Comparison of ENCODE assay signal across 12 mouse cellular contexts in genomic region chr8:113873446-113874120, GRCm38 (mm10). TPM values are rescaled to one million over a fixed set of nuclear protein-coding genes. Genes with fewer than 3 reads are reported as not detected.
DNase-seq lines count a peak whose midpoint lies in the region; ATAC-seq and TF ChIP-seq lines count a peak whose summit lies in the region.
"Had no signal": no experiment of that assay in that cellular context is flagged by ENCODE, and none has a peak within 500 bp of the region (broad histone marks: within the 10 kb centered on the region; RNA-seq: fewer than 3 reads in every experiment).

No protein-coding gene starts in this region.

- TF ChIP-seq CTCF in cerebellum, adult 2 months (IDR thresholded peaks at IDR 0.05; ENCODE audit: borderline replicate concordance, insufficient read depth, low read depth, low read length), result no peak
- TF ChIP-seq CTCF in layer of hippocampus, adult 2 months (conservative IDR thresholded peaks at IDR 0.05), result no peak

- peak; percentile 11; the same call in 1 of the 2 replicates for TF ChIP-seq POLR2A in cerebellum, adult 2 months (IDR thresholded peaks at IDR 0.05; ENCODE audit: borderline replicate concordance, insufficient read depth, low read length)

- WGBS in forebrain, embryonic 15.5 days, result 65% methylated on average over 12 of the region's 12 CpGs
- 89% methylated on average over 12 of the region's 12 CpGs for WGBS in forebrain, embryonic 11.5 days
- 5% methylated on average over 12 of the region's 12 CpGs for WGBS in cerebellum, adult 2 months

- no peak overlapping the region for H3K4me2 ChIP-seq in forebrain, embryonic 15.5 days (replicated peaks)
- no peak overlapping the region for H3K4me2 ChIP-seq in forebrain, embryonic 11.5 days (ENCODE audit: low read depth, low read length, severe bottlenecking)
- H3K4me2 ChIP-seq: limb, embryonic 12.5 days had no signal

- H3K4me3 ChIP-seq in forebrain, embryonic 15.5 days, result no peak overlapping the region
- no peak overlapping the region for H3K4me3 ChIP-seq in forebrain, embryonic 11.5 days (ENCODE audit: low read depth, low read length)
- H3K4me3 ChIP-seq in cerebellum, adult 2 months (replicated peaks; ENCODE audit: insufficient read depth, low read depth, low read length), result no peak overlapping the region
- H3K4me3 ChIP-seq in layer of hippocampus, adult 2 months, result no peak overlapping the region
- H3K4me3 ChIP-seq: limb, embryonic 12.5 days had no signal

- no peaks in the 10 kb centered on the region for H3K9me3 ChIP-seq in forebrain, embryonic 15.5 days
- H3K9me3 ChIP-seq in forebrain, embryonic 11.5 days (ENCODE audit: control insufficient read depth, low read length), result no peaks in the 10 kb centered on the region
- H3K9me3 ChIP-seq: limb, embryonic 12.5 days had no signal

- H3K4me1 ChIP-seq in forebrain, embryonic 15.5 days, result peaks cover 12% of the 10 kb centered on the region; the same call in 1 of the 2 replicates
- no peaks in the 10 kb centered on the region for H3K4me1 ChIP-seq in forebrain, embryonic 11.5 days (replicated peaks; ENCODE audit: control insufficient read depth, insufficient read depth, low read length)
- H3K4me1 ChIP-seq in cerebellum, adult 2 months (ENCODE audit: control insufficient read depth, insufficient read depth, low read length), result peaks cover 7% of the 10 kb centered on the region; the same call in 1 of the 2 replicates
- H3K4me1 ChIP-seq: limb, embryonic 12.5 days had no signal

- H3K27me3 ChIP-seq in forebrain, embryonic 15.5 days, result no peaks in the 10 kb centered on the region
- H3K27me3 ChIP-seq in forebrain, embryonic 11.5 days (ENCODE audit: control insufficient read depth, insufficient read depth, low read length), result no peaks in the 10 kb centered on the region
- H3K27me3 ChIP-seq in cerebellum, adult 2 months (ENCODE audit: control insufficient read depth, insufficient read depth, low read length), result no peaks in the 10 kb centered on the region
- H3K27me3 ChIP-seq: limb, embryonic 12.5 days had no signal

- H3K27ac ChIP-seq in forebrain, embryonic 15.5 days (replicated peaks), result peak overlapping the region; percentile 60
- H3K27ac ChIP-seq in forebrain, embryonic 11.5 days (ENCODE audit: low read depth, low read length), result no peak overlapping the region
- H3K27ac ChIP-seq in cerebellum, adult 2 months (ENCODE audit: insufficient read depth, low read length), result no peak overlapping the region
- H3K27ac ChIP-seq in layer of hippocampus, adult 2 months, result no peak overlapping the region
- H3K27ac ChIP-seq: limb, embryonic 12.5 days had no signal

- no peak for DNase-seq in forebrain, embryonic 11.5 days (ENCODE audit: low spot score)
- DNase-seq in cerebellum, adult 2 months, result peak; percentile 87 to 98
- DNase-seq in layer of hippocampus, adult 2 months (ENCODE audit: low spot score in 2 of 2), result peak; percentile 80 to 89
- peak; percentile 25 for DNase-seq in retina, postnatal 7 days (ENCODE audit: low read depth, low spot score)
- no peak for DNase-seq in lung, postnatal 25 days (ENCODE audit: low spot score)
- no peak for DNase-seq in spleen, postnatal 36 days (ENCODE audit: low spot score in 2 of 2)
- no peak for DNase-seq in liver
- DNase-seq: lung, postnatal 4 days; thymus, postnatal 4 days had no signal

- peak; percentile 96 for ATAC-seq in forebrain, embryonic 15.5 days (replicated peaks)
- no peak for ATAC-seq in forebrain, embryonic 11.5 days (replicated peaks; ENCODE audit: low FRiP score)

- no peak overlapping the region for H3K9ac ChIP-seq in forebrain, embryonic 15.5 days (replicated peaks)
- no peak overlapping the region for H3K9ac ChIP-seq in forebrain, embryonic 11.5 days (ENCODE audit: low read length)
- H3K9ac ChIP-seq: limb, embryonic 12.5 days had no signal

- H3K36me3 ChIP-seq in forebrain, embryonic 15.5 days, result no peaks in the 10 kb centered on the region
- H3K36me3 ChIP-seq in forebrain, embryonic 11.5 days (ENCODE audit: control insufficient read depth, insufficient read depth, low read length), result no peaks in the 10 kb centered on the region
- H3K36me3 ChIP-seq: limb, embryonic 12.5 days had no signal

RNA-seq across cellular contexts. Expression of gene Adamts18, which starts 25.0 kb away (rescaled TPM):
- 22.1 and 23.3 TPM in 2 replicates for polyA plus RNA-seq in forebrain, embryonic 15.5 days (2015; fragmentation: Nextera tagmentation; extraction: Ambion mirVana)
- 4.8 TPM in 2 replicates for polyA plus RNA-seq in forebrain, embryonic 11.5 days (2014; fragmentation: Nextera tagmentation; extraction: Ambion mirVana)
- polyA plus RNA-seq in cerebellum, adult 2 months (2012; rRNA removed), result 9.6 and 12.3 TPM in 2 replicates
- 1 to 10 TPM; 1.3 to 1.9 TPM for total RNA-seq in layer of hippocampus, adult 2 months (2021)
- polyA plus RNA-seq: C2C12 had no signal

Comparison
In these comparisons a context has a peak if more than half of its experiments do, and no peak if none do; other contexts are left out.
1. DNase-seq: peak in cerebellum, adult 2 months (2 of 2), layer of hippocampus, adult 2 months (2 of 2) and retina, postnatal 7 days (single experiment); none in forebrain, embryonic 11.5 days (single experiment), lung, postnatal 25 days (single experiment), spleen, postnatal 36 days (0 of 2) and liver (single experiment).